Comparison of ENCODE assay signal across 8 mouse cellular contexts in genomic region chr15:96543181-96543828, GRCm38 (mm10).
DNase-seq lines count a peak whose midpoint lies in the region; ATAC-seq and TF ChIP-seq lines count a peak whose summit lies in the region.

No protein-coding gene starts in this region.

- no peak overlapping the region; the same call in 1 of the 2 replicates for H3K9ac ChIP-seq in ES-E14 (ENCODE audit: insufficient read depth, low read depth, low read length, poor library complexity, severe bottlenecking)
- H3K9ac ChIP-seq in neural tube, embryonic 15.5 days (replicated peaks) = peak overlapping the region; percentile 41

- DNase-seq in 416B (ENCODE audit: low read depth) = peak; percentile 84
- DNase-seq in ES-E14 (ENCODE audit: low read depth, low spot score) = peak; percentile 58
- DNase-seq in cerebellum, postnatal 10 days = peak; percentile 80 to 82
- peak; percentile 38 to 79 for DNase-seq in heart, adult 18-20 months
- peak; percentile 50 for DNase-seq in kidney, adult 18-20 months
- DNase-seq in lung, adult 2 months = peak; percentile 54
- peak; percentile 69 for DNase-seq in yolk sac, embryonic 10.5 days (ENCODE audit: low spot score)

- H3K4me2 ChIP-seq in neural tube, embryonic 15.5 days = peak overlapping the region; percentile 61

- peak overlapping the region in 1 of 2 experiments; percentile 57; a peak in 2 of 4 replicates for H3K4me3 ChIP-seq in ES-E14 (ENCODE audit: insufficient read depth in 1 of 2, low read depth in 1 of 2, low read length in 2 of 2, poor library complexity in 1 of 2, severe bottlenecking in 1 of 2)
- peak overlapping the region; percentile 59 for H3K4me3 ChIP-seq in lung, adult 2 months (replicated peaks; ENCODE audit: extremely low read depth, low read depth, low read length)
- H3K4me3 ChIP-seq in neural tube, embryonic 15.5 days (replicated peaks) = peak overlapping the region; percentile 38

- peak; percentile 81 for TF ChIP-seq CTCF in lung, adult 2 months (IDR thresholded peaks at IDR 0.05; ENCODE audit: insufficient read depth, low read length)

- H3K36me3 ChIP-seq in ES-E14 (ENCODE audit: control insufficient read depth, insufficient read depth, low read length, poor library complexity, severe bottlenecking) = no peaks in the 10 kb centered on the region
- H3K36me3 ChIP-seq in neural tube, embryonic 15.5 days = no peaks in the 10 kb centered on the region

- no peak overlapping the region for H3K27ac ChIP-seq in ES-E14 (ENCODE audit: insufficient read depth, low read depth, low read length, poor library complexity, severe bottlenecking)
- H3K27ac ChIP-seq in neural tube, embryonic 15.5 days (replicated peaks) = 0 out of 2 replicates have a peak overlapping the region, but pooled peaks have one; percentile 24

- WGBS in lung, adult 2 months = under 1% methylated on average over 24 of the region's 24 CpGs
- 4% methylated on average over 24 of the region's 24 CpGs for WGBS in neural tube, embryonic 15.5 days

- TF ChIP-seq POLR2A in lung, adult 2 months (IDR thresholded peaks at IDR 0.05; ENCODE audit: borderline replicate concordance, extremely low read depth, low read depth, low read length) = no peak

- no peak; the same call in 1 of the 2 replicates for ATAC-seq in neural tube, embryonic 15.5 days (ENCODE audit: low FRiP score)

- H3K4me1 ChIP-seq in ES-E14 (ENCODE audit: control insufficient read depth in 2 of 2, insufficient read depth in 2 of 2, low read length in 2 of 2, poor library complexity in 1 of 2) = peaks cover 0 to 5% of the 10 kb centered on the region in 2 experiments; a peak in 1 of 4 replicates
- peaks cover 2% of the 10 kb centered on the region; the same call in 1 of the 2 replicates for H3K4me1 ChIP-seq in lung, adult 2 months (ENCODE audit: control insufficient read depth, insufficient read depth, low read length)
- peaks cover 11% of the 10 kb centered on the region for H3K4me1 ChIP-seq in neural tube, embryonic 15.5 days

- H3K27me3 ChIP-seq in neural tube, embryonic 15.5 days (replicated peaks) = no peaks in the 10 kb centered on the region

- in situ Hi-C loops in ES-E14 (cut with MboI; ENCODE audit: low sequenced_read_pairs in 2 of 2, unreplicated experiment in 2 of 2) = loop anchor here in 1 of 2 experiments (10.0 to 25.0 kb wide), 2 partner anchors 131 to 394 kb away; no protein-coding TSS in a partner anchor

- no peaks in the 10 kb centered on the region for H3K9me3 ChIP-seq in ES-E14 (ENCODE audit: control insufficient read depth, insufficient read depth, low read depth, low read length)
- no peaks in the 10 kb centered on the region for H3K9me3 ChIP-seq in neural tube, embryonic 15.5 days (replicated peaks)

TF ChIP-seq in ES-E14, 5 proteins besides CTCF, POLR2A, EP300 and RAD21:
- TF ChIP-seq CHD2 (IDR thresholded peaks at IDR 0.05; ENCODE audit: low read depth, low read length) (no peak), ZNF384 (IDR thresholded peaks at IDR 0.05; ENCODE audit: low read depth, low read length) (peak; percentile 34; the same call in 1 of the 2 replicates)
TF ChIP-seq in ES-E14: peak in this region for 1.
